Mouse (Mus musculus) heart, embryonic 13.5 days (tissue): Measurements from ENCODE around the gene Ppp3ca. TPM values are rescaled to one million over a fixed set of nuclear protein-coding genes. Genes with fewer than 3 reads are reported as not detected.

Experiments
- ATAC-seq: fragments of 200-750 bp; cut with Nextera tagmentation; 2 replicates; pipeline ENCODE4 v1.8.0; 2017; ENCODE audit warnings: moderate TSS enrichment; ENCODE audit not compliant: insufficient number of reproducible peaks, low FRiP score, low TSS enrichment; ENCODE audit errors: extremely low read depth
- H3K27ac ChIP-seq: fragments of 300-500 bp; sonication (generic); replicated peaks from 2 replicates; pipeline ENCODE4 v1.5.1; 2015; ENCODE audit warnings: moderate library complexity, mild to moderate bottlenecking, inconsistent platforms
- H3K27me3 ChIP-seq: fragments of 300-500 bp; sonication (generic); replicated peaks from 2 replicates; pipeline ENCODE4 v1.6.1; 2015; ENCODE audit warnings: mild to moderate bottlenecking, inconsistent platforms
- H3K36me3 ChIP-seq: fragments of 300-500 bp; sonication (generic); 2 replicates; pipeline ENCODE4 v1.6.1; 2015; ENCODE audit warnings: mild to moderate bottlenecking, inconsistent platforms
- H3K4me1 ChIP-seq: fragments of 300-500 bp; sonication (generic); 2 replicates; pipeline ENCODE4 v1.6.1; 2015; ENCODE audit warnings: inconsistent platforms
- H3K4me2 ChIP-seq: fragments of 300-500 bp; sonication (generic); 2 replicates; pipeline ENCODE4 v1.6.1; 2015; ENCODE audit warnings: inconsistent platforms, mild to moderate bottlenecking, moderate library complexity
- H3K4me3 ChIP-seq: fragments of 300-500 bp; sonication (generic); 2 replicates; pipeline ENCODE4 v1.5.1; 2015; ENCODE audit warnings: moderate library complexity, mild to moderate bottlenecking, inconsistent platforms
- H3K9ac ChIP-seq: fragments of 300-500 bp; sonication (generic); 2 replicates; pipeline ENCODE4 v1.6.1; 2015; ENCODE audit warnings: inconsistent platforms, mild to moderate bottlenecking, moderate library complexity
- H3K9me3 ChIP-seq: fragments of 300-500 bp; sonication (generic); 2 replicates; pipeline ENCODE4 v1.6.1; 2016; ENCODE audit warnings: inconsistent platforms
- WGBS: fragments of 180-500 bp; shearing (Covaris S2); methylation state at CpG from one replicate; pipeline ENCODE4 v1.1.7; 2015; ENCODE audit warnings: mixed read lengths; 5-methylcytosine and 5-hydroxymethylcytosine counted together
- polyA plus RNA-seq: library from polyadenylated mRNA; unstranded; fragments of >200 nt; fragmentation: Nextera tagmentation; extraction: Ambion mirVana; gene quantifications from 2 replicates; pipeline ENCODE4 v1.2.1, GENCODE M21; 2015

Gene Ppp3ca
- polyA plus RNA-seq, 1 experiment from 2014 or later: 44.2 TPM

DNA sequence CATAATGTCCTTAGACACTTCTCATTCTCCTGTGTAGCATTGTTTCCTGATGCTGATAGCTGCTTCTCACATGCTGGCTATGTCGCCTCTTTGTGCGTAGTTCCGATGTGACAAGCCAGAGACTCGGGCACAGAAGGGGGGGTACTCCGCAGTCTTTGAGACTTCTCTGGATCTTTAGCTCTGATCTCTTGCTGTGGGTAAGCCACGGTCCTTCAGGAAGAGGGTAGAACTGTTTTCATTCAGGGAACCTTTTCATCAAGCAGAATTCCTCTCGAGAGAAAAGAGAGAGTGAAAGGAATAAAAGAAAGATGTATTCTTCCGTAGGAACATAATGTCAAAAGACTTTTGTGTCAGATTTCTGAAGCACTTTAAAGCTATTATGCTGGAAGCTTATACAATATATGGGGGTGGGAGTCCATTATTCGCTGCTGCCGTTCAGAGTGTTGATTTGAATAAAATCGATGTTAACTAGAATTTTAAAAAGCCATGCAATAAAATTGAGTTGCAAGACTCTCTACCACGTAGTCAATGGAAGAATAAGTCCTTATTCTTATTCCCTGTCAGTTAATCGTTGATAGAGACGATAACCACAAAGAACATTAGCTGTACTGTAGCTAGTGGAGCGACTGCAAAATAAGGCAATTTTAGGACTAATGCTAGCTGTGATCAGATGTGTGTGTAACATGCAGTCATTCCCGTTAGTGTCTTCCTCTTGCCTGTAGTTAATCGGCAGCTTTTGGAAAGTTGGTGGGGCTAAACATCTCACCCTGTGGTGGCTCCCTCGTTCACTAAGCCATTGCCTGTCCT, 223.9 kb downstream of the Ppp3ca start:
- H3K9me3 ChIP-seq: no peaks in the 10 kb centered on the region
- no peak for ATAC-seq
- H3K27ac ChIP-seq: no peak overlapping the region
- no peak overlapping the region for H3K4me3 ChIP-seq
- 81% methylated on average over 18 of the region's 18 CpGs for WGBS
- no peaks in the 10 kb centered on the region for H3K27me3 ChIP-seq
- no peak overlapping the region for H3K4me2 ChIP-seq
- H3K9ac ChIP-seq: no peak overlapping the region
- peaks cover 45% of the 10 kb centered on the region for H3K36me3 ChIP-seq
- no peaks in the 10 kb centered on the region for H3K4me1 ChIP-seq

GRCm38 (mm10) chr3:136895498-136895897, 225.6 kb downstream of the Ppp3ca start:
- Histone ChIP-seq H3K4me1 (no peaks in the 10 kb centered on the region), H3K36me3 (peaks cover 50% of the 10 kb centered on the region), H3K27me3 (no peaks in the 10 kb centered on the region), H3K9me3 (no peaks in the 10 kb centered on the region), H3K9ac (no peak overlapping the region), H3K4me2 (no peak overlapping the region), H3K27ac (no peak overlapping the region), H3K4me3 (no peak overlapping the region)
- ATAC-seq: no peak

DNA sequence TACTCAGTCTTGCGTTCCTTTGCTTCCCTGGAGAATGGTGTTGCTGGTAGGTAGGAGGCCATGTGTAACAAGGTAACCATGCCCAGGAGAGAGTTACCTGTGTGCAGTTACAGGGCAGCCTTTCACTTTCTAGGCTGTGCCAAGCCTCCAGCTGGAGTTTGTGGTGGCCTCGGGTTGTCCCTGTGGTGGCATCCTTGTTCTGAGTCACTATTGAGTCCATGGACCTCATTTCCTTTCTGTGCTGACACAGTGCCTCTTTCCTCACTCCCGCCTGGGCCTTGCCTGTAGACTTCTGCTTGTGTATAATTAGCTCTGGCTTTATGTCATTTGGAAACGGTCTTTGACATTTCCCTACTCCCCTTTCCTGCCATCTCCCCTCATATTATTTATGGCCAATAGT, 226.4 kb downstream of the Ppp3ca start:
- WGBS: 91% methylated on average over 4 of the region's 4 CpGs
- no peaks in the 10 kb centered on the region for H3K9me3 ChIP-seq
- H3K4me3 ChIP-seq: no peak overlapping the region
- no peak overlapping the region for H3K4me2 ChIP-seq
- no peak overlapping the region for H3K27ac ChIP-seq
- no peak for ATAC-seq
- H3K27me3 ChIP-seq: no peaks in the 10 kb centered on the region
- H3K9ac ChIP-seq: no peak overlapping the region
- peaks cover 49% of the 10 kb centered on the region for H3K36me3 ChIP-seq
- H3K4me1 ChIP-seq: no peaks in the 10 kb centered on the region

- Histone ChIP-seq H3K4me1 (no peaks in the 10 kb centered on the region), H3K4me2 (no peak overlapping the region), H3K4me3 (no peak overlapping the region), H3K27me3 (no peaks in the 10 kb centered on the region), H3K9me3 (no peaks in the 10 kb centered on the region), H3K9ac (no peak overlapping the region), H3K27ac (no peak overlapping the region), H3K36me3 (peaks cover 48% of the 10 kb centered on the region)
- no peak for ATAC-seq
- 91% methylated on average over 2 of the region's 2 CpGs for WGBS
Measured at GRCm38 (mm10) chr3:136899744-136900143, 229.8 kb downstream of the Ppp3ca start.

- H3K4me1 ChIP-seq: no peaks in the 10 kb centered on the region
- no peaks in the 10 kb centered on the region for H3K27me3 ChIP-seq
- peaks cover 42% of the 10 kb centered on the region for H3K36me3 ChIP-seq
- H3K9ac ChIP-seq: no peak overlapping the region
- no peak overlapping the region for H3K4me3 ChIP-seq
- 83% methylated on average over 6 of the region's 6 CpGs for WGBS
- H3K27ac ChIP-seq: no peak overlapping the region
- ATAC-seq: no peak
- no peak overlapping the region for H3K4me2 ChIP-seq
- H3K9me3 ChIP-seq: no peaks in the 10 kb centered on the region
Measured at GRCm38 (mm10) chr3:136900986-136901385, 231.1 kb downstream of the Ppp3ca start.

- no peak overlapping the region for H3K4me2 ChIP-seq
- ATAC-seq: no peak
- H3K27me3 ChIP-seq: no peaks in the 10 kb centered on the region
- H3K9me3 ChIP-seq: no peaks in the 10 kb centered on the region
- no peak overlapping the region for H3K9ac ChIP-seq
- 93% methylated on average over 18 of the region's 18 CpGs for WGBS
- H3K27ac ChIP-seq: no peak overlapping the region
- H3K4me3 ChIP-seq: no peak overlapping the region
- no peaks in the 10 kb centered on the region for H3K4me1 ChIP-seq
- H3K36me3 ChIP-seq: peaks cover 37% of the 10 kb centered on the region
Measured at GRCm38 (mm10) chr3:136902776-136903175, 232.9 kb downstream of the Ppp3ca start.

DNA sequence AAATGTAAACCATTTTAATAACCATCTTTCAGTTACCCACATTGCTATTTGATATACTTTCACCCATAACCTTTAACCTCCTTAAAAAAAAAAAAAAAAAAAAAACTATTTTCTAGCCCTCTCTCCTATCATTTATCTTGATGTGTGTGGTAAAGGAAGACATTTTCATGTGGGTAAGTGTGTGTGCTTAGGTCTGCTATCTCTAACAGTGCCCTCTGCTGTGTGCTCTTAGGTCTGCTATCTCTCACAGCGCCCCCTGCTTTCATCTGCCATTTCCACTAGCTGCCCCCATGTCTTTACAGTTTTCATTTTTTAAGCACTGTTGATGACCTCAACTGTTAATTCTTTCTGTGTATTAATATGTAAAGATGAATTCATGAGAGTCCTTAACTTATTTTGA, 235.7 kb downstream of the Ppp3ca start:
- Histone ChIP-seq H3K4me2 (no peak overlapping the region), H3K27ac (no peak overlapping the region), H3K4me3 (no peak overlapping the region), H3K9me3 (no peaks in the 10 kb centered on the region), H3K9ac (no peak overlapping the region), H3K4me1 (0 out of 2 replicates have a peak, but pooled peaks cover 6% of the 10 kb centered on the region), H3K36me3 (peaks cover 34% of the 10 kb centered on the region), H3K27me3 (no peaks in the 10 kb centered on the region)
- WGBS: 66% methylated on average over 1 of the region's 1 CpGs
- no peak for ATAC-seq

GRCm38 (mm10) chr3:136909534-136909933, 239.6 kb downstream of the Ppp3ca start:
- H3K27ac ChIP-seq: no peak overlapping the region
- no peak overlapping the region for H3K4me3 ChIP-seq
- peaks cover 16% of the 10 kb centered on the region for H3K36me3 ChIP-seq
- 51% methylated on average over 3 of the region's 3 CpGs for WGBS
- ATAC-seq: no peak
- H3K4me1 ChIP-seq: 0 out of 2 replicates have a peak, but pooled peaks cover 6% of the 10 kb centered on the region
- no peaks in the 10 kb centered on the region for H3K27me3 ChIP-seq
- no peak overlapping the region for H3K4me2 ChIP-seq
- no peak overlapping the region for H3K9ac ChIP-seq
- no peaks in the 10 kb centered on the region for H3K9me3 ChIP-seq

GRCm38 (mm10) chr3:136911276-136911675, 241.4 kb downstream of the Ppp3ca start:
- ATAC-seq: no peak
- H3K9me3 ChIP-seq: no peaks in the 10 kb centered on the region
- no peak overlapping the region for H3K4me2 ChIP-seq
- H3K4me1 ChIP-seq: 0 out of 2 replicates have a peak, but pooled peaks cover 6% of the 10 kb centered on the region
- 72% methylated on average over 8 of the region's 8 CpGs for WGBS
- H3K27ac ChIP-seq: no peak overlapping the region
- no peak overlapping the region for H3K9ac ChIP-seq
- H3K27me3 ChIP-seq: no peaks in the 10 kb centered on the region
- peaks cover 12% of the 10 kb centered on the region for H3K36me3 ChIP-seq
- no peak overlapping the region for H3K4me3 ChIP-seq

GRCm38 (mm10) chr3:136917080-136917479, 247.2 kb downstream of the Ppp3ca start:
- H3K9me3 ChIP-seq: no peaks in the 10 kb centered on the region
- no peak overlapping the region for H3K27ac ChIP-seq
- no peak overlapping the region for H3K4me3 ChIP-seq
- peaks cover 26% of the 10 kb centered on the region for H3K36me3 ChIP-seq
- WGBS: 77% methylated on average over 7 of the region's 7 CpGs
- no peak overlapping the region for H3K4me2 ChIP-seq
- ATAC-seq: no peak
- no peaks in the 10 kb centered on the region for H3K27me3 ChIP-seq
- H3K4me1 ChIP-seq: no peaks in the 10 kb centered on the region
- H3K9ac ChIP-seq: no peak overlapping the region

- Histone ChIP-seq H3K36me3 (peaks cover 42% of the 10 kb centered on the region), H3K9ac (no peak overlapping the region), H3K9me3 (no peaks in the 10 kb centered on the region), H3K27me3 (no peaks in the 10 kb centered on the region), H3K27ac (no peak overlapping the region), H3K4me3 (no peak overlapping the region), H3K4me1 (no peaks in the 10 kb centered on the region), H3K4me2 (no peak overlapping the region)
- ATAC-seq: no peak
Measured at GRCm38 (mm10) chr3:136933071-136933470, 263.1 kb downstream of the Ppp3ca start.
